Mouse (Mus musculus) brain, embryonic 14.5 days (tissue): ENCODE measurements around the gene Ets1. TPM values are rescaled to one million over a fixed set of nuclear protein-coding genes. Genes with fewer than 3 reads are reported as not detected.

Source experiments
- DNase-seq: peaks from one replicate; pipeline ENCODE4 v3.0.0-alpha.2; 2011; ENCODE audit warnings: low read depth
- CTCF ChIP-seq: fragments of 200-500 bp; IDR thresholded peaks from 2 replicates; pipeline ENCODE4 v1.5.1; 2012; ENCODE audit warnings: inconsistent platforms, mild to moderate bottlenecking, moderate library complexity, borderline replicate concordance; ENCODE audit not compliant: insufficient read depth, insufficient read length; ENCODE audit errors: extremely low read depth
- POLR2A ChIP-seq: fragments of 200-500 bp; IDR thresholded peaks from 2 replicates; pipeline ENCODE4 v1.6.1; 2012; ENCODE audit warnings: mild to moderate bottlenecking, inconsistent platforms, borderline replicate concordance; ENCODE audit not compliant: poor library complexity, insufficient read depth, insufficient read length, severe bottlenecking; ENCODE audit errors: extremely low read depth
- polyA plus RNA-seq: library from polyadenylated mRNA; depleted of rRNA; stranded (reverse); fragments of >200 nt; gene quantifications from 2 replicates; pipeline ENCODE4 v1.2.3, GENCODE M21; 2012; rRNA removed

Ets1 gene
- polyA plus RNA-seq, 1 experiment, result 15.8 TPM

DNA sequence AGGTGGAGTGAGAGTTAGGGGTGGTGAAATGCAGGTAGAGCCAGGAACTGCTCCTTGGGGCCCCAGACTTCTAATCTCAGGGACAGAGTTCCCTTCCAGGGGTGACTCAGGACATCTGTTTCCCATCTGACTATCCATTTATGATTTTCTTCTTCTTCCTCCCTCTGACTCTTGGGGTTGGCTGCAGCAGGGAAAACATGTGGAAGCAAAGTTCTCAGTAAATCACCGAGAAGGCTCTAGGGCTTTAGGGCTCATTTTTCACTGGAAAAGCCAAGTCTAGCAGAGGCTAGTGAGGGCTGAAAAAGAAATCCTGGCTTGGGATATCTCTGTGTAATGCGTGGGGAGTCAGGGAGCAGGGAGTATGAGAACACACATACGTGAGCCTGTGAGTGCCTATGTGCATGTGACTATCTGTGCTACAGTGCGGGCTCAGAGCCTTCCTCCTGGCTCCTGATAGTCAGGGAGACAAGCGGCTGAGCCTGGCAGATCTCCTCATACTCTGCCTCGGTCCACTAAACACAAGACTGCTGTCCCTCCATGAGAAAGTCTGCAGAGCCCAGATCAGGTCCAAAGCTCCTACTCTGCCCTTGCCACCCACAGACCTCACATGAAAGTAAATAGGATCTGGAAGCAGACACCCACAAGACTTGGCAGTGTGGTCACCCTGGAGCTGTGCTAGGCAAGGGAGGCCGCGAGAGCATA, 146.5 kb downstream of the Ets1 start:
- TF ChIP-seq POLR2A (no peak), CTCF (no peak)
- DNase-seq, result no peak

DNA sequence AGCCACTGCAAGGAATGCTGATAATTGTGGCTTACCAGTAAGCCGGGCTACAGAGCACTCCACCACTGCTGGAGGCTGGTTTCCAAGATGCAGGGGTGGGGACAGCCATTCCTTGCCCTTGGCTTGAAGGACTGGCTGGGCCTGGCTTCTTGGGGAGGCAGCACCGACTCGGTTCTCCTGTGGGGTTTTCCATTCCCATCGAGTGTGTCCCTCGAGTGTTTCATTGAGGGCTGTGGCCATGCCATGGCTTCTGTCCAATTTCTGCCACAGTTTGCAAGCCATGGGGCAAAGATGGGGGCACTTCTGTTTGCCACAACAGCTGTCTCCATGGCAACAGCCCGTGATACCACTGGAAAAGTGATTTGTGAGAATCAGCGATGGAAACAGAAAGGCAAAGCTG, 151.1 kb downstream of the Ets1 start:
- no peak for DNase-seq
- no peak for TF ChIP-seq CTCF
- TF ChIP-seq POLR2A, result no peak

DNA sequence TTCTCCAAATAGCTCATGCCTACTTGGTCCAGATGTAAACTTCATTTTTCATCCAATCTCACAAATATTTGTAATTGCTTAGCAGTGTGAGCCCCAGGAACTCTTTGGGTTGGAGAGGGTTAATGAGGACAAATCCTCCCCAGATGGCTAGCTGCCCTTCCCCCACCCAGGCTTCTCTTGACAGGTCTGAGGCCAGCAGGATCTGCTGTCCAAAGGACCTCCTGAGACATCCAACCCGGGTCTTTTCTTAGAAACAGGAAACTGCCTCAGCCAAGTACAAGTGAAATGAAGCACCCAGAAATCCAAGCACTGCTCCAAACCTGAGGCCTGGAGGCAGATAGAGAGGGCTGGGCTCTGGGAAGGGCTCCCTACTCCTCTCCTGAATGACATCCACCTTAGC, 151.6 kb downstream of the Ets1 start:
- DNase-seq, result no peak
- no peak for TF ChIP-seq POLR2A
- TF ChIP-seq CTCF, result no peak

DNA sequence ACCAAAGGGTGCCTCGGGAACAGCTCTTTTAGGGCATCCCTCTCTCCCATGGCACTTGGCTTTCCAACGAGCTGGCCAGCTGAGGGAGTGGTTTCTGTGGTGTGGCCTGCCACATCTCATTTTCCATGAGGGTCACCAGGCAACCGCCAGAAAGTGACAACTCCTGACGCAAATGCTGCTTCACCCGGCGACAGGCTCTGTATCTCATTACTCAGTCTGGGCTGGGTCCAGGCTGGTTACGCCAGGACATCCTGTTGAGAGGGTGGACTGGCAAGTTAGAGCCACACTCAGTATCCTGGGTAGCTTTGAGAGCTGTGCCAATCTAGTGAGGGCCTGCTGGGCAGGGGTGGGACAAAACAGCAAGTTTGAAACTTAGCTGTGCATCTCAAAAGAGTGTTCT, 153.3 kb downstream of the Ets1 start:
- no peak for DNase-seq

DNA sequence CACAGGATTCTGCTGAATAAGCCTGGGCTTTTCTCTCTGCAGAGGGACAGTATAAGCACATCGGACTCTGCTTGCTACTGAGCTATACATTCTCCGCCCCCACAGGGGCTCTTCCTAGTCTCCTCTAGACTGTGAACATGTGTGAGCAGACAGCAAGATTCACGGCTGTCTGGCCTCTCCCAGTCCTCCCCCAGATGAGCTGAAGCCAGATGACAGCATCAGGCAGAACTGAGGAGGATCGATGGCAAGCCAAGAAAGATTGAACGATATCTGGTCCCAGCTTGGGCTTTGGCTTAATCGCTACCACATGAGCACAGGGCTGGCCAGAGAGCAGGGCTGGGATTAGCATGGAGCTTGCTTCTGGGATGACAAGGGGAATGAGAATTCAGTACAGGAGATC, 155.7 kb downstream of the Ets1 start:
- DNase-seq, result no peak
- TF ChIP-seq POLR2A (no peak), CTCF (no peak)

More for the DNA sequence above, 153.3 kb downstream of the Ets1 start:
- TF ChIP-seq POLR2A (no peak), CTCF (no peak)

DNA sequence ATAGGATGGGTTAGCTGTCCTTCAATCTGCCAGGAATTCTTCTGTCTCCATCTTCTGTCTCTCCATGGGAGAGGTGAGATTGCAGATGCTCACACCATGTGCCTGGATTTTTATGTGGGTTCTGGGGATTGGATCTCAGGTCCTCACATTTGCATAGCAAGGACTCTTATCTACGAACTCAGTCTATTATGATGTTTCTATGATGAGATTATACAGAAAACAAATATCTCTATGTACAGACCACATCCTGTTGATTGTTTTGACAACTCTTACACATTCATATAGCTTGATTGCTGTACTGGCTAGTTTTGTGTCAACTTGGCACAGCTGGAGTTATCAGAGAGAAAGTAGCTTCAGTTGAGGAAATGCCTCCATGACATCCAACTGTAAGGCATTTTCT, 162.2 kb downstream of the Ets1 start:
- TF ChIP-seq CTCF (no peak), POLR2A (no peak)
- DNase-seq, result no peak

DNA sequence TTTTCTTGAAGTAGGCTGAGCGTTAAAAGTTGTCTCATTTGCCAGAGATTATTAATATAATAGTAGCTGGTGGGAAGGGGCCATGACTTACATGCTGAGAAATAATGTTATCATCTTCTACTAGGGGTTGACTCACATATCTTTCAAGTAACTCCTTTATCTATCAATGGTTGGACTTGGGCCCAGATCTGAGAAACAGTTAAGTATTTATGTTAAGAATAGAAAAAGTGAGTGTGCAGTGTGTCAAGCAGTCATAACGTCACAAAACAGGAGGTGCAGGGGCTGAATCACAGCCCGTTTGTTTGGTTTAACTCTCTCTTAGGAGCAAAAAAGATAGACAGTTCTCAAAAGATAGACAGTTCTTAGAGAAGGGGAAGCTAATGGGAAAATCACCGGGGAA, 170.1 kb downstream of the Ets1 start:
- TF ChIP-seq POLR2A (no peak), CTCF (no peak)
- no peak for DNase-seq

Other genes with a start within 250 kb of the Ets1 start
- 2.5 and 5.3 TPM in 2 replicates for gene Fli1, start 93.4 kb upstream of the Ets1 start, polyA plus RNA-seq